In the genomic region with DNA sequence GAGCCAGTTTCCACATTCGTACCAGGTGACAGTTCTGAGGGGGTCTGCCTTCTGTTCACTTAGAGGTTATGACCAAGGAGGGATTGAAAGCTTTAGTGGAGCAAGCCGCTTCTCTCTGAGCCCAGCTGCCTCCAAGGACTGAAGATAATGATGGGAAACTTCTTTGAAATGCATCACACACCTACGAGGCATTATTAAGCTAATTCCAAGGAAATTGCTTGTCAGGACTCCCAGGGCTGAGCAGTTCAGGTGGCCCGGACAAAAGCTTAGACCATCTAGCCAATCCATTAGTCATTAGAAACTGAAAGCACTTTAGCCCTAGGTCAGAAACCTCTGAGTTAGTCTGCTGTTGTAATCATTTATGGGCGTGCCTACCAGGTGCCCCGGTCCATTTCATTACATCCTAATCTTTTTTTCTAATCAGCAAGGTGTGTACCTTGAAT, we compare ENCODE assay signal across 8 mouse cellular contexts. TPM values are rescaled to one million over a fixed set of nuclear protein-coding genes. Genes with fewer than 3 reads are reported as not detected.
DNase-seq lines count a peak whose midpoint lies in the region; ATAC-seq lines count a peak whose summit lies in the region.

No protein-coding gene starts in this region.

- no peaks in the 10 kb centered on the region for H3K9me3 ChIP-seq in lung, embryonic 15.5 days
- no peaks in the 10 kb centered on the region for H3K9me3 ChIP-seq in neural tube, embryonic 11.5 days (ENCODE audit: control insufficient read depth, low read length)

- H3K4me1 ChIP-seq in lung, embryonic 15.5 days, result peaks cover 51% of the 10 kb centered on the region
- peaks cover 49% of the 10 kb centered on the region for H3K4me1 ChIP-seq in neural tube, embryonic 11.5 days (ENCODE audit: control insufficient read depth, insufficient read depth, low read length)

- 19% methylated on average over 6 of the region's 6 CpGs for WGBS in lung, embryonic 15.5 days
- WGBS in neural tube, embryonic 11.5 days, result 5% methylated on average over 6 of the region's 6 CpGs

- peak overlapping the region; percentile 99 for H3K27ac ChIP-seq in lung, embryonic 15.5 days
- no peak overlapping the region for H3K27ac ChIP-seq in neural tube, embryonic 11.5 days (ENCODE audit: low read depth, low read length)

- no peak for DNase-seq in lung, postnatal 14 days
- peak; percentile 79 for DNase-seq in fibroblast of lung, adult 2 months (ENCODE audit: low read depth)
- DNase-seq in kidney, adult 9 months, result peak; percentile 85
- DNase-seq in neural tube, embryonic 11.5 days (ENCODE audit: low spot score), result peak; percentile 41
- no peak for DNase-seq in adrenal gland, postnatal 4 days (ENCODE audit: low spot score in 2 of 2)
- no peak for DNase-seq in adrenal gland, adult 8-10 months
- DNase-seq in urinary bladder, adult 2 months (ENCODE audit: low spot score), result no peak

- H3K36me3 ChIP-seq in lung, embryonic 15.5 days, result no peaks in the 10 kb centered on the region
- H3K36me3 ChIP-seq in neural tube, embryonic 11.5 days (ENCODE audit: control insufficient read depth, insufficient read depth, low read length), result no peaks in the 10 kb centered on the region; the same call in 1 of the 2 replicates

- H3K9ac ChIP-seq in lung, embryonic 15.5 days, result peak overlapping the region; percentile 31
- no peak overlapping the region for H3K9ac ChIP-seq in neural tube, embryonic 11.5 days (ENCODE audit: low read length)

- peak overlapping the region; percentile 92 for H3K4me3 ChIP-seq in lung, embryonic 15.5 days
- no peak overlapping the region for H3K4me3 ChIP-seq in neural tube, embryonic 11.5 days (ENCODE audit: low read depth, low read length)

- no peak for ATAC-seq in lung, embryonic 15.5 days (ENCODE audit: borderline replicate concordance, extremely low read depth, low FRiP score, low TSS enrichment)
- ATAC-seq in neural tube, embryonic 11.5 days (ENCODE audit: insufficient read depth, low FRiP score, low TSS enrichment), result no peak

- H3K27me3 ChIP-seq in lung, embryonic 15.5 days, result no peaks in the 10 kb centered on the region
- no peaks in the 10 kb centered on the region for H3K27me3 ChIP-seq in neural tube, embryonic 11.5 days (ENCODE audit: control insufficient read depth, insufficient read depth, low read length)

- H3K4me2 ChIP-seq in lung, embryonic 15.5 days, result peak overlapping the region; percentile 61
- H3K4me2 ChIP-seq in neural tube, embryonic 11.5 days (ENCODE audit: low read depth), result peak overlapping the region; percentile 83

RNA-seq across cellular contexts. Expression of a gene that starts 3.4 kb away (rescaled TPM):
- polyA plus RNA-seq in lung, embryonic 15.5 days (2015; fragmentation: Nextera tagmentation; extraction: Ambion mirVana), result 498 and 529 TPM in 2 replicates
- polyA plus RNA-seq in neural tube, embryonic 11.5 days (2014; fragmentation: Nextera tagmentation; extraction: Ambion mirVana), result 440 and 470 TPM in 2 replicates
- total RNA-seq in adrenal gland, postnatal 4 days (2021), result 10 to 100 TPM; 97.4 to 99.5 TPM
- total RNA-seq in adrenal gland, adult 8-10 months (2022), result 10 to 100 TPM; 58.3 to 76.8 (median 73.8) TPM
- 272 and 386 TPM in 2 replicates for polyA plus RNA-seq in urinary bladder, adult 2 months (2012; rRNA removed)

RNA-seq across cellular contexts. Expression of a gene that starts 25.5 kb away (rescaled TPM):
- 13.7 and 16.1 TPM in 2 replicates for polyA plus RNA-seq in lung, embryonic 15.5 days (2015; fragmentation: Nextera tagmentation; extraction: Ambion mirVana)
- polyA plus RNA-seq in neural tube, embryonic 11.5 days (2014; fragmentation: Nextera tagmentation; extraction: Ambion mirVana), result 7.2 and 7.6 TPM in 2 replicates
- 10 to 100 TPM; 15.0 to 23.0 TPM for total RNA-seq in adrenal gland, postnatal 4 days (2021)
- 1 to 10 TPM; 2.6 to 3.6 (median 2.7) TPM for total RNA-seq in adrenal gland, adult 8-10 months (2022)
- 0.50 TPM in 2 replicates for polyA plus RNA-seq in urinary bladder, adult 2 months (2012; rRNA removed)

RNA-seq across cellular contexts. Expression of a gene that starts 59.4 kb away (rescaled TPM):
- 6.5 and 8.1 TPM in 2 replicates for polyA plus RNA-seq in lung, embryonic 15.5 days (2015; fragmentation: Nextera tagmentation; extraction: Ambion mirVana)
- 6.9 and 7.5 TPM in 2 replicates for polyA plus RNA-seq in neural tube, embryonic 11.5 days (2014; fragmentation: Nextera tagmentation; extraction: Ambion mirVana)
- 1 to 10 TPM; 6.0 to 6.1 TPM for total RNA-seq in adrenal gland, postnatal 4 days (2021)
- 1 to 10 TPM; 2.5 to 4.9 (median 3.6) TPM for total RNA-seq in adrenal gland, adult 8-10 months (2022)
- 11.7 and 11.8 TPM in 2 replicates for polyA plus RNA-seq in urinary bladder, adult 2 months (2012; rRNA removed)

Comparison
In these comparisons a context has a peak if more than half of its experiments do, and no peak if none do; other contexts are left out.
1. DNase-seq: peak in fibroblast of lung, adult 2 months (single experiment), kidney, adult 9 months (single experiment) and neural tube, embryonic 11.5 days (single experiment); none in lung, postnatal 14 days (single experiment), adrenal gland, postnatal 4 days (0 of 2), adrenal gland, adult 8-10 months (single experiment) and urinary bladder, adult 2 months (single experiment).